Mouse (Mus musculus): ENCODE results near the gene Armh2. TPM values are rescaled to one million over a fixed set of nuclear protein-coding genes. Genes with fewer than 3 reads are reported as not detected.

The Armh2 gene
- not detected in 2 replicates for polyA plus RNA-seq (2015; fragmentation: Nextera tagmentation; extraction: Ambion mirVana)

DNA sequence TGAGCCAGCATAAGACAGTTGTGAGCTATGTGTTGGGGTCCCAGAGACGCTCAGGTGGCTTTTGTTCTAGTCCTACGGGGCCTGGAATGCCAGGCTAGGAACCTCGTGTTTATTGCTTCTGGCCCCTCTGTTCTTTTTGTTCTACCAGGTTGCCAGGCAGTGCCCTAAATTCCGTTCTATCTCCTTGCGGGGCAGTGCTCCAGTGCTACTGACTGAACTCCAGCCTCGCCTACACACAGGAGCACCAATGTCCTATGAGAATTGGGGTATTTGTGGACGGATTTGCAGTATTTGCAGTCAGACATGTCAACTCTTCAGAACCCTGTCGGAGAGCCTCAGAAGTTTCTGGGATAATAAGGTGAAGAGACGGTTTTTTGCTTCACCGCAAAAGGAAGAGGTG, at the start of gene Armh2:
Gene Armh2, plus strand, starts transcription at position 205 of the 400 bp plus-strand sequence.
- H3K36me3 ChIP-seq, result no peaks in the 10 kb centered on the region
- H3K27ac ChIP-seq, result no peak within 1 kb of the TSS
- H3K4me2 ChIP-seq, result no peak within 1 kb of the TSS
- H3K4me1 ChIP-seq (replicated peaks), result peaks cover 3% of the 10 kb centered on the region; the same call in 1 of the 2 replicates
- ATAC-seq (replicated peaks; ENCODE audit: insufficient number of reproducible peaks, insufficient read depth, low FRiP score, low read depth), result no peak
- no peak within 1 kb of the TSS for H3K9ac ChIP-seq
- WGBS, result 86% methylated on average over 10 of the region's 10 CpGs
- no peaks in the 10 kb centered on the region for H3K27me3 ChIP-seq
- H3K9me3 ChIP-seq (replicated peaks), result no peaks in the 10 kb centered on the region
- no peak within 1 kb of the TSS for H3K4me3 ChIP-seq

DNA sequence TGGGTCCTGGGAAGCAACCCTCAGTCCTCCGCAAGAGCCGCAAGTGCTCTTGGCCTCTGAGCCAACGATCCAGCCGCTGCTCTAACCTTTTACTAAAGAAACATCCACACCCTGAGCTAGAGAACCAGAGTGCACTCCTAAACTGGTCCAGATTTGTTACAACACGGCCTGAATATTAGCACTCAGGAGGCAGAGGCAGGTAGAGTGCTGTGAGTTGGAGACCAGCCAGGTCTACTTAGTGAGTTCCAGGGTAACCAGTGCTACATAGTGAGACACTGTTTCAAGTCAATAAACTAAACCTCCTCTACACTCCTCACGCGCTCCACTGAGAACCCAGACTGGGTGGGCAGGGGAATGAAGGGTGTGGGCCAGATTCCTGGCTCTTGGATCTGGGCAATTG, 47.7 kb upstream of the Armh2 start:
- H3K9me3 ChIP-seq (replicated peaks), result no peaks in the 10 kb centered on the region
- no peaks in the 10 kb centered on the region for H3K27me3 ChIP-seq
- H3K36me3 ChIP-seq, result peaks cover 31% of the 10 kb centered on the region; the same call in 1 of the 2 replicates
- no peak overlapping the region for H3K4me3 ChIP-seq
- H3K4me1 ChIP-seq (replicated peaks), result no peaks in the 10 kb centered on the region
- H3K9ac ChIP-seq, result no peak overlapping the region
- ATAC-seq (replicated peaks; ENCODE audit: insufficient number of reproducible peaks, insufficient read depth, low FRiP score, low read depth), result no peak
- no peak overlapping the region for H3K4me2 ChIP-seq
- WGBS, result 87% methylated on average over 7 of the region's 7 CpGs
- H3K27ac ChIP-seq, result no peak overlapping the region

- WGBS, result 81% methylated on average over 4 of the region's 4 CpGs
- Histone ChIP-seq H3K9ac (no peak overlapping the region), H3K4me1 (replicated peaks) (no peaks in the 10 kb centered on the region), H3K4me2 (no peak overlapping the region), H3K27me3 (no peaks in the 10 kb centered on the region), H3K9me3 (replicated peaks) (no peaks in the 10 kb centered on the region), H3K4me3 (no peak overlapping the region), H3K27ac (no peak overlapping the region), H3K36me3 (peaks cover 42% of the 10 kb centered on the region; the same call in 1 of the 2 replicates)
- ATAC-seq (replicated peaks; ENCODE audit: insufficient number of reproducible peaks, insufficient read depth, low FRiP score, low read depth), result no peak
Observed at GRCm38 (mm10) chr13:24698746-24699145, 42.3 kb upstream of the Armh2 start.

GRCm38 (mm10) chr13:24702128-24702527, 38.9 kb upstream of the Armh2 start:
- 66% methylated on average over 5 of the region's 5 CpGs for WGBS
- Histone ChIP-seq H3K4me2 (no peak overlapping the region), H3K9ac (no peak overlapping the region), H3K27ac (no peak overlapping the region), H3K4me1 (replicated peaks) (no peaks in the 10 kb centered on the region), H3K27me3 (no peaks in the 10 kb centered on the region), H3K36me3 (peaks cover 21% of the 10 kb centered on the region; the same call in 1 of the 2 replicates), H3K9me3 (replicated peaks) (no peaks in the 10 kb centered on the region), H3K4me3 (no peak overlapping the region)
- ATAC-seq (replicated peaks; ENCODE audit: insufficient number of reproducible peaks, insufficient read depth, low FRiP score, low read depth), result no peak

- no peak for ATAC-seq (replicated peaks; ENCODE audit: insufficient number of reproducible peaks, insufficient read depth, low FRiP score, low read depth)
- no peak overlapping the region for H3K4me3 ChIP-seq
- H3K9ac ChIP-seq, result no peak overlapping the region
- no peaks in the 10 kb centered on the region for H3K27me3 ChIP-seq
- no peaks in the 10 kb centered on the region for H3K9me3 ChIP-seq (replicated peaks)
- no peaks in the 10 kb centered on the region for H3K36me3 ChIP-seq
- H3K27ac ChIP-seq, result no peak overlapping the region
- H3K4me2 ChIP-seq, result no peak overlapping the region
- peaks cover 28% of the 10 kb centered on the region for H3K4me1 ChIP-seq (replicated peaks)
- whole genome bisulfite sequencing, result 82% methylated on average over 12 of the region's 12 CpGs
Observed at GRCm38 (mm10) chr13:24709656-24710396, 31.2 kb upstream of the Armh2 start.

- Histone ChIP-seq H3K4me1 (replicated peaks) (peaks cover 28% of the 10 kb centered on the region), H3K27me3 (no peaks in the 10 kb centered on the region), H3K9ac (no peak overlapping the region), H3K9me3 (replicated peaks) (no peaks in the 10 kb centered on the region), H3K27ac (peak overlapping the region; percentile 43), H3K36me3 (no peaks in the 10 kb centered on the region; the same call in 1 of the 2 replicates), H3K4me2 (no peak overlapping the region), H3K4me3 (no peak overlapping the region)
- WGBS, result 57% methylated on average over 7 of the region's 7 CpGs
- no peak for ATAC-seq (replicated peaks; ENCODE audit: insufficient number of reproducible peaks, insufficient read depth, low FRiP score, low read depth)
Observed at GRCm38 (mm10) chr13:24710968-24711367, 30.1 kb upstream of the Armh2 start.

- no peaks in the 10 kb centered on the region for H3K9me3 ChIP-seq (replicated peaks)
- H3K4me2 ChIP-seq, result no peak overlapping the region
- peak; percentile 54; the same call in 1 of the 2 replicates for ATAC-seq (replicated peaks; ENCODE audit: insufficient number of reproducible peaks, insufficient read depth, low FRiP score, low read depth)
- no peak overlapping the region for H3K4me3 ChIP-seq
- H3K27me3 ChIP-seq, result no peaks in the 10 kb centered on the region
- peaks cover 28% of the 10 kb centered on the region for H3K4me1 ChIP-seq (replicated peaks)
- no peak overlapping the region for H3K9ac ChIP-seq
- WGBS, result 41% methylated on average over 7 of the region's 7 CpGs
- H3K36me3 ChIP-seq, result peaks cover 7% of the 10 kb centered on the region; the same call in 1 of the 2 replicates
- H3K27ac ChIP-seq, result peak overlapping the region; percentile 41
Observed at GRCm38 (mm10) chr13:24712581-24713130, 28.4 kb upstream of the Armh2 start.

DNA sequence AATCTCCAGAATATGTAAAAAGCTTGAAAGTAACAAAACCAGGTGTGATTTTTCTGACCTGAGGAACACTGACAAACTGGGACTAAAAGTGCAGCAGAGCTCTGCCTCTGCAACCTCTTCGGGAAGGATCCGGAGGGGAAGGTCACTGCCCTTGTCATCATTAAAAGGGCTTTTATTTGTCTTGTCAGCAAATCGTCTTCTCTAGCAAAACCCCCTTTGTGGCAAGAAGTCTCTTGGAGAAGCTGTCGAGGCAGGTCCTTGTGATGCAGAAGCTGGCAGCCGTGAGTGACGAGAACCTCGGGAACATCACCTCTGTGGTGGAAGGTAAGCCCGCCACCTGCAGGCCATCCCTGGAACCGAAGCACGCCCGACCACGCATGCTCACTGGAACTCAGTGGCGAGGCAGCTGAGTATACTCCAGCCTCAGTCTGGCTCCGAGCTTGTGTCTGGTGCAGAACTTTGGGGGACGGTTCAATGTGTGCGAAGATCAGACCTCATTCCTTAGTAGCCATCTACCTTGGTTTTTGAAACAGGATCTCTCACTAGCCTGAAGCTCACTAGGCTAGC, 27.5 kb upstream of the Armh2 start:
- Histone ChIP-seq H3K4me2 (peak overlapping the region; percentile 36), H3K27ac (peak overlapping the region; percentile 41; the same call in 1 of the 2 replicates), H3K27me3 (no peaks in the 10 kb centered on the region), H3K4me3 (no peak overlapping the region), H3K9ac (no peak overlapping the region), H3K4me1 (replicated peaks) (peaks cover 28% of the 10 kb centered on the region), H3K9me3 (replicated peaks) (no peaks in the 10 kb centered on the region), H3K36me3 (peaks cover 13% of the 10 kb centered on the region; the same call in 1 of the 2 replicates)
- ATAC-seq (replicated peaks; ENCODE audit: insufficient number of reproducible peaks, insufficient read depth, low FRiP score, low read depth), result peak; percentile 47; the same call in 1 of the 2 replicates
- 12% methylated on average over 16 of the region's 16 CpGs for WGBS

DNA sequence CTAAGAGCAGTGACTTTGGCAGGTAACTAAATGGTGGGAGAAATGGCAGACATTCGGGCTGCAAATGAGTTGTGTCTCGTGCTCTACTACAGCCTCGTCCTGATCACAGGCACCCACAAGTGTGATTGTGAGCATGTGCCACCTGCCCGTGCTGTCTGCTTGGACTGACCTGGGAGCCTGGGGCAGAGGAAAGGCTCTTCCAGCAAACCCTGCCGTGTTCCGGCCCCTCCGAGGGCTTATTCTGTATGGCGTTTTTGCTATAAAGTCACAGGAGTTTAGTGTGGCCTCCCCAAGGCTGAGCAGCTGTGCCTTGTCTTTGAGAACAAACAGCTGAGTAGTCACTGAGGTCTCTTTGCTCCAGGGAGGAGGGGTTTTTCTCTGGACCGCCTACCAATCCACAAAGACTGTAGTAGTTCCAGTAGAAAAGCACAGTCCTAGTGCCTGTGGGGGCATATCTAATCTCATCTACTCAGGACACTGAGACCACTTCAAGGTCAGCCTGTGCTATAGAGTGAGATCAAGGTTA, 26.6 kb upstream of the Armh2 start:
- Histone ChIP-seq H3K4me3 (no peak overlapping the region), H3K4me1 (replicated peaks) (peaks cover 28% of the 10 kb centered on the region), H3K9ac (no peak overlapping the region), H3K27me3 (no peaks in the 10 kb centered on the region), H3K36me3 (peaks cover 20% of the 10 kb centered on the region; the same call in 1 of the 2 replicates), H3K9me3 (replicated peaks) (no peaks in the 10 kb centered on the region), H3K4me2 (no peak overlapping the region), H3K27ac (no peak overlapping the region)
- no peak for ATAC-seq (replicated peaks; ENCODE audit: insufficient number of reproducible peaks, insufficient read depth, low FRiP score, low read depth)
- 75% methylated on average over 9 of the region's 9 CpGs for WGBS

DNA sequence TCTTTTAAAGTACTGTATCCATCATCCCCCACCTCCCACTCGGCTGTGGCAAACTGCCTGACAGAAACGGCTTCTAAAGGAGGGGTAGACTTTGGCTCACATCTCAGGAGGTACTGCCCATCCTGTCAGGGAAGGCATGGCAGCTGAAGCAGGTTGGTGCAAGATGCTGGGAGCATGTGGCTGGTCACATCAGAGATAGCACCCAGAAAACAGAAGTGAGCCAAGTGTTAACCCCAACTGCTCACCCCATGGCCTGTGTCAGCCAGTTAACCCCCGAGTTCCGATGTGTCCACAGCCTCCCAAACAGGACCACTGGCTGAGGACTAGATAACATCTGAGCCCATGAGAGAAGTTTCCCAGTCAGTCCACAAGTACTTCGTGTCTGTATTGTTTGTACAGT, 25.4 kb upstream of the Armh2 start:
- Histone ChIP-seq H3K27me3 (no peaks in the 10 kb centered on the region), H3K4me1 (replicated peaks) (peaks cover 28% of the 10 kb centered on the region), H3K9me3 (replicated peaks) (no peaks in the 10 kb centered on the region), H3K4me2 (no peak overlapping the region), H3K27ac (no peak overlapping the region), H3K36me3 (peaks cover 20% of the 10 kb centered on the region; the same call in 1 of the 2 replicates), H3K9ac (no peak overlapping the region), H3K4me3 (no peak overlapping the region)
- 74% methylated on average over 5 of the region's 5 CpGs for WGBS
- no peak for ATAC-seq (replicated peaks; ENCODE audit: insufficient number of reproducible peaks, insufficient read depth, low FRiP score, low read depth)

DNA sequence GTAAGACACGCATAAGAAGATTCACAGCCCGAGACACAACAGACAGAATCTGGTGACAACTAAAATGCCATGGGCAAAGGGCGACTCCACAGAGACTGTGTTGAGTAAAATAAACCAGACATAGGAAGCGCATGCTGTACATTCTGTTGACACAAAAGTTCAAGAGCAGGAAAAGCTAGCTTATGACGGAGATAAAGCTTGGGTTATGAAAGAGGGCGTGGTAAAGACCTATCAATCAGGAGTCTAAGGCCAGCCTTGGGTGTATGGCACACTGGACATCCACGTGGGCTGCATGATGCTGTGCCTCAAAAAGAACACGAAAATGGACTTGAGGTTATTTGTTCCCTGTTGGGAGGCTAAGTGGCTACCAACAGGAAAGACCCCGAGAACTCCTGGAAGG, 24.6 kb upstream of the Armh2 start:
- no peak for ATAC-seq (replicated peaks; ENCODE audit: insufficient number of reproducible peaks, insufficient read depth, low FRiP score, low read depth)
- no peak overlapping the region for H3K4me2 ChIP-seq
- no peaks in the 10 kb centered on the region for H3K9me3 ChIP-seq (replicated peaks)
- no peak overlapping the region for H3K27ac ChIP-seq
- no peak overlapping the region for H3K9ac ChIP-seq
- peaks cover 23% of the 10 kb centered on the region for H3K4me1 ChIP-seq (replicated peaks)
- 57% methylated on average over 9 of the region's 9 CpGs for WGBS
- H3K4me3 ChIP-seq, result no peak overlapping the region
- H3K27me3 ChIP-seq, result no peaks in the 10 kb centered on the region
- H3K36me3 ChIP-seq, result peaks cover 21% of the 10 kb centered on the region; the same call in 1 of the 2 replicates

Data from heart, embryonic 15.5 days (tissue).